Mouse (Mus musculus): Measurements from ENCODE around the gene Tssc4.

Tssc4 gene

GRCm38 (mm10) chr7:143109696-143110095 is 40.6 kb downstream of the Tssc4 start:
- DNase-seq (ENCODE audit: low spot score), result no peak

DNA sequence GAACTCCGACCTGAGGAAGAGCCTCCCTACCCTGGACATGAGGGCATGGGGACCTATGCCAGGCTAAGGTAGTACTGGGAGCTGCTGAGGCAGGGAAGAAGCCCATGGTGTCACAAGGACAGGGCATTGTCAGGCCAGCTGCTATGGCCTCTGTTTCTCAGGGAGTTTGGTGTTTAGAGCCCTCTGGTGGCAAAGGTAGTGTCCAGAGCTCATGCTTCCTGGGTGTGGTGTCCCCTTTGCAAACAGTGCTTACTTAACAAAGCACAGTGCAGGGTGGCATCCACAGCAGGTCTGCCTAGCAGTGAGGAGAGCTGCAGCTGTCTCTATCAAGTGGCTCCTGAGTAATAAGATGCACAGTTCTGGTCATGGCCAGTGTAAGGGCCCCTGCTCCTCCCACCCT is 41.8 kb downstream of the Tssc4 start:
- DNase-seq (ENCODE audit: low spot score), result no peak

DNA sequence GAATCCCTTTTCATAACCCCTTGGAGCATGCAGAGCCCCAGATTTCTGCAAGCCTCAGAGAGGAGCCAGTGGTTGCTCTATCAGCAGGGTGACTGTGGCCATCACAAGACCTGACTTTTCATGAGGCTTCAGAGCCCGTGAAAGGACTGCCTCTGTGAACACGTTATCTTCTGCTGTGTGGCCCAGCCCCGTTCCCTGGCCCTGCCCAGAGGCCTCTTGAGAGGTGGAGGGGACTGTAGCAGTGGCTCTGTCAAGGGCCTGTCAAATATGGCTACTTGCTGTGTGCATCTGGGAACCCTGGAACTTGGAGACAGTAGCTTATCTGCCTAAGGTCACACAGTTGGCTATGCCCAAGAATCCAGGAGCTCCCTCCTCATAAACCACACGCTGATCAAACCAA is 42.7 kb downstream of the Tssc4 start:
- DNase-seq (ENCODE audit: low spot score), result no peak

GRCm38 (mm10) chr7:143112395-143112794 is 43.3 kb downstream of the Tssc4 start:
- DNase-seq (ENCODE audit: low spot score), result no peak

DNA sequence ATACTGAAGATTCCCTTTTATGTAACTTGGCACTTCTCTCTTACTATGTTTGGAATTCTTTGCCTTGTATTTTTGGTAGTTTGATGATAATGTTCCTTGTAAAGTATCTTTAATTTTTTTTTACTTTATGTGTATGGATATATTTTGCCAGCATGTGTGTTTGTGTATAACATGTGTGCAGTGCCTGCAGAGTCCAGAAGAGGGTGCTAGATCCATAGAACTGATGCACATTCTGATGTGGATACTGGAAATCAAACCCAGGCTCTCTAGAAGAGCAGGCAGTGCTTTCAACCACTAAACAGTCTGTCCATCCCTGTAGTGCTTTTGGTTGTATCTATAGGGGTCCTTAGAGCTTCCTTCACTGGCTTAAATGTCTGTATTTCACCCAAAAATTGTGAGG is 45.7 kb downstream of the Tssc4 start:
- no peak for DNase-seq (ENCODE audit: low spot score)

DNA sequence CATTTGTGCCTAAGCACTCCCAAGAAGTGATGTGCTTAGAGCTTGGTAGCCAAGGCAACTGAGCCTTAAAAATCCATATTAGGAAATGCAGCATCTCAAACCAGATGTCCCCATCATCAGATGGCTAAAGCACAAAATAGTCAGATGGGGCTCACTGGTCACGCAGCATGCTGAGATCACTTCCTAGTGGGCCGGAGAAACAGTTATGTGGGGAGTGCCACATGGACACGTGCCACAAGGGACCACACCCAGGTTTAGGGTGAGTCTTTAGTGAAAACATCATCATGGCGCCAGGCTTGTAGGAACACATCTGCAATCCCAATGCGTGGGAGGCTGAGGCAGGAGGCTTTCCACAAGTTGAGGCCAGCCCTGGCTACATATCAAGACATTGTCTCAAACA is 47.5 kb downstream of the Tssc4 start:
- no peak for DNase-seq (ENCODE audit: low spot score)

DNA sequence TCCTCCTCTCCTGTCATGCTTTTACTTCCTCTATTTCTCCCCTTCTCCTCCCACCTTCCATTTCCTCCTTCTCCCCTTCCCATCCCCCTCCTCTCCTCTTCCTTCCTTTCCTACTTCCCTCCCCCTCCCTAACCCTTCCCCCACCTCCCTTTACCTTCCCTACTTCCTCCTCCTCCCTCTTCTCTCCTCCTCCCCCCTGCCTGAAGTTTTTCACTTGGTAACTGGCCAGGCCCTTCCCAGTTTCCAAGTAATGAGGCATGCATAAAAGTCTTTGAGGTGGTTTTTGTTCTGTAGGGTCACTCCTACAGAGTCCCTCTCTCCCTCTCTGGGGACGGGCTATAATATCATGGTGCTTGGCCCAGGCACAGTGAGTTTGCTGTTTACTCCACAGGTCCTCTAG is 50.4 kb downstream of the Tssc4 start:
- no peak for DNase-seq (ENCODE audit: low spot score)

GRCm38 (mm10) chr7:143119826-143120225 is 50.8 kb downstream of the Tssc4 start:
- DNase-seq (ENCODE audit: low spot score), result no peak
